Mouse (Mus musculus): ENCODE measurements around the gene Gm498.

The Gm498 gene

DNA sequence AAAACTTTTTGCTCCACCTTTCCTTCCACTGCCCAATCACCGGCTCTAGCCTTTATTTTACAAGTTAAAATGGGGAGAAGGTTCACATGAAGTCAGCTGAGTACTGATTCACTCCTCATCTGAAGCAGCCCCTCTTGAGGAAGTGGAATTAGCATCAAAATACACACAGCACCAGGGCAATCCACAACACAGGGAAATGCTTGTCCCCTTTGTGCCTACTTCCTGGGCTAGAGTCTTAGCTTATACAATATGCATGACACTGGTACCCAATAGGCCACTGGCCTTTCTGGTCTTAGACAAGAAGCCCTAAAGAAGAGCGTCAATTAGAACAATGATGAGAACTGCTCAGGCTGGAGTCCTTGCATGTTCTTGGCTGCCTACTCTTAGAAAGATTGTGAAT, 25.7 kb downstream of the Gm498 start:
- DNase-seq (ENCODE audit: low spot score): no peak

DNA sequence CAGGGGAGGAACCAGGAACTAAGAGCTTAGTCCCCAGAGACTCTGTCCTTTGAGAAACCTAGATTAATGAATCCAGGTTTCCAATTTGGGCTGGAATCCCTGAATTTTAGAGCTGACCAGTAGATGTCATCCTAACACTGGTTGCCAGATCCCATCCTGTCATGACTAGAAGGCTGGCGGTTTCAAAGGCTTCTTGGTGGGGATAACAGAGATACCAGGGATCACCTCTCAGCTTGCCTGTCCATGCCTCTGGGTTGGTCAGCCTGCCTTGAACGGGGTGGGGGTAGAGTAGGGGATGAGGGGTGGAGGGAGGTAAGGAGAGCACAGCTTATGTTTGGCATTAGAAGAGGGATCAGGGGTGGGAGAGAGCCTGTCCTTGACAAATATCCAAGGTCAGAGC, 34.0 kb downstream of the Gm498 start:
- DNase-seq (ENCODE audit: low spot score): no peak

DNA sequence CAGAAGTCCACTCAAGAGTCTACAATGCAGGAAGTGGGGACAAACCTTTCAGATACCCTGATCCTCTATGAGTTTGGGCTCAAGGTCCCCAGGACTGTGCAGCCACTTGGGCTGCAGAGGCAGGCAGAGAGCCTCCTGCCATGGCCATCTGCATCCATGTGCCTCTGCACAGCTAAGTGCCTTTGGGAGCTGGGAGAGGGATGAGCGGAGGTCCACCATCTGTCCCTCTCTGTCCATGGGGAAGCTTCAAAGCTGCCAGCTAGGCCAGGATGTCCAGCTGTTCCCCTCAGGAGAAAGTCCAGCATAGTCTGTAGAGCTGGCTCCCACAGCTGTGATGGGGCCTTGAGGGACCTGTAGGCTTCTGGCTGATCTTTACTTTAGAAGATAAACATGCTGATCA, 38.5 kb downstream of the Gm498 start:
- no peak for DNase-seq (ENCODE audit: low spot score)

DNA sequence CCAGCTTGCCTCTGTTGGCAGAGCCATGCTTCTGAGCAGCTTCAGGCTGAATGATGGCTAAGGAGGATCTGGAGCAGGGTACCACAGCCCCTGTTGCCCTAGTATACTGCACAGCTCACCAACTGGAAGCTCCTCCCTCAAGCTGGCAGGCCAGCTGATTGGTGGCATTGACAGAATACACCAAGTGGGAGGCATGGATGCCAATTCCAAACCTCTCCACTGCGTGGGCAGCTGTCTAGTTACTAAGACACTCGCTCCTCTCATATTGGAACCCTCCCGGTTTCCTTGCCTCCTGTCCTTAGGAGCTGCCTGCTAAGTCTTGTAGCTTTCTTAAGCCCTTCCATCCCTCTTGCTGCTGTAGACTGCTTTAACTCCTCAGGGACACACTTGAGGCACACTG, 39.0 kb downstream of the Gm498 start:
- no peak for DNase-seq (ENCODE audit: low spot score)

DNA sequence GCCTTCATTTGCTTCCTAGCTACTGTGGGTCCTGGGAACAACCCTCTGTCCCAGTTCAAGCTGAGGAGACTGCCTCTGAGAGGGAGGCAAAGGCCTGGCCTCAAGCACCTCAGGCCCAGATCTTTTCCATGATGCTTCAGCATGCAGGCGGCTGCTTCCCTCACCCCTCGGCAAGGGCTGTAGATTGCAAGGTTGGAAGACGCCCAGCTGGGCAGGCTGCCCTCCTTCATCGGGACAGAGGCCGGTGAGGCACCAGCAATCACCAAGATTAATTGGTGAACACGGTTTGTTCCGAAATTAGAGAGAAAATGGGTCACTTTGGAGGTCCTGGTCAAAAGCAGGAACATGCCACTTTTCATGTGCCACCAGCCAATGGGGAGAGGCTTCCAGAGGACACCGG, 47.0 kb downstream of the Gm498 start:
- DNase-seq (ENCODE audit: low spot score): no peak

DNA sequence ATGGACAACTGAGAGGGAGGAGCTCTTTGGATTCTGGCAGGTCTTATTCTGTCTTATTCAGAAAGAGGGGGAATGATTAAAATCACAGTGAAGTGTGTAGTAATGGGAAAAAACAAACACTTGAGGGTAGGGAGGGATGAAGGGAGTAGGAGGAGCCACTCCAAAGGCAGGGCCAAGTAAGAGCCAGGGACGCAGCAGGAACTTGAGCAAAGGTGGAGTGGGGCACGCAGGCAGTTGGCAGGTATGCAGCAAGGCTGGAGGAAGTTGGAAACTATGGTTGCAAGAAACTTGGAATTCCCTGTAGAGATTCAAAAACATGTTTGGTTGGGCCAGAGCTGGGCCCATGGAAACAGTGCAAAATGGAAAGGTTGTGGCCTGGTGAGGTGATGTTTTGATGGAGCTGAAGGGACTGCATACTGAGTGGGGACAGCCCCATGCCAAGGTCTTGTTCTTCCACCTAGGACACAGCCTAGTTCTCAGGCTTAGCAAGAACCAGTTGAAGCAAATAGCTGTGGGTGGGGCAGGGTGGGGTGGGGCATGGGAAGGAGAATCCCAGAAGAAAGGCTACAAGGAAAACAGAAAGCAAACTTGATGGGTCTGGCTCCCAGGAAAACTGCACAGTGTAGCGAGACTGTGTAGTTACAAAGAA, 52.5 kb downstream of the Gm498 start:
- no peak for DNase-seq (ENCODE audit: low spot score)

DNA sequence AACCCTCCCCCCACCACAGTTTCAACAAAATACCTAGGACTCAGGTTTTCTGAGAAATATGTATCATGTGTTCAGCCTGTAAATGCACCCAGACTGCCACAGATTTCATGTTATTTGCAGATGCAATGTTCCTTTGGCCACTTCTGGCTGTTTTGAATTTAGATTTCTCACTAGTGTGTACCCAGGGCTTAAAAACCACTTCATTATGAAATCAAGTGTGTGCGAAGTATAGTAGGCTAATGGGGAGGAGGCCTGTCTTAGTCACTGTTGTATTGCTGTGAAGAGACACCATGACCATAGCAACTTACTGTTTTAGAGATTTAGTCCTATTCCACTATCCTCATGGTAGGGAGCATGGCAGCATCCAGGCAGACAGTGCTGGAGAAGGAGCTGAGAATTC, 63.3 kb downstream of the Gm498 start:
- DNase-seq (ENCODE audit: low spot score): no peak

DNA sequence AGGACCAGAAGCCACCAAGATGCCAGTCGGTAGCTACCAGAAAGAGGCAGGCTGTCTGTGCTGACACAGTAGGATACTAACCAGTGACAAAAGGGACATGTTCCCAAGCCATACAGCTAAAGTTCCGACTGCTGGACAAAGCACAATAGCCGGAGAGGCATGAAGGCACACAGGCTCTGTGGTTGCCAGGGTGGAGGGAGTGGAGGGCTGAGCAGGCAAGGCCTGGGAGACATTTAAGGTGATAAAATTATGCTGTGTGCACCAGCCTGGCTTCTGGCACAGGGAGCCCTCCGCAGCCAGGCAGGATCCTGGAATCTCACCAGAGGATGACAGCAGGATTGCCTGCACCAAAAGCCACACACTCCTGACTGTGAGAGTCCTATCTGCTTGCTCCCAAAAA, 72.0 kb downstream of the Gm498 start:
- no peak for DNase-seq (ENCODE audit: low spot score)

DNA sequence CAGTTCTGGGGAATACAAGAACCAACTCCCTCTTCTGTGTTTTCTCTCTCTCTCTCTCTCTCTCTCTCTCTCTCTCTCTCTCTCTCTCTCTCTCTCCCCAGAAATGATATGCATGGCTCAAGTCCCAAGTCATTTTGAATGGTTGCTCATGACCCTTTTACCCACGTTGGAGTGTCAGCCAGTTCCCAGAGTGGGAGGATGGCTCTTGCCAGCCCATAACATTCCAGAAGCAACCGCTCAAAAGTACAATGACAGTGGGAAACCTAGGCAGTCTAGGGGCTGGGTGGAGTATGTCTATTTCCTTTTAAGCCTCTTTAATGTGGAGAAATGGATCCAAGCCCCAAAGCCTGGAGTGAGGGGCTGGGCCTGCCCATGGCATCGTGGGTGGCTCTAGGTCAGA, 72.8 kb downstream of the Gm498 start:
- no peak for DNase-seq (ENCODE audit: low spot score)

DNA sequence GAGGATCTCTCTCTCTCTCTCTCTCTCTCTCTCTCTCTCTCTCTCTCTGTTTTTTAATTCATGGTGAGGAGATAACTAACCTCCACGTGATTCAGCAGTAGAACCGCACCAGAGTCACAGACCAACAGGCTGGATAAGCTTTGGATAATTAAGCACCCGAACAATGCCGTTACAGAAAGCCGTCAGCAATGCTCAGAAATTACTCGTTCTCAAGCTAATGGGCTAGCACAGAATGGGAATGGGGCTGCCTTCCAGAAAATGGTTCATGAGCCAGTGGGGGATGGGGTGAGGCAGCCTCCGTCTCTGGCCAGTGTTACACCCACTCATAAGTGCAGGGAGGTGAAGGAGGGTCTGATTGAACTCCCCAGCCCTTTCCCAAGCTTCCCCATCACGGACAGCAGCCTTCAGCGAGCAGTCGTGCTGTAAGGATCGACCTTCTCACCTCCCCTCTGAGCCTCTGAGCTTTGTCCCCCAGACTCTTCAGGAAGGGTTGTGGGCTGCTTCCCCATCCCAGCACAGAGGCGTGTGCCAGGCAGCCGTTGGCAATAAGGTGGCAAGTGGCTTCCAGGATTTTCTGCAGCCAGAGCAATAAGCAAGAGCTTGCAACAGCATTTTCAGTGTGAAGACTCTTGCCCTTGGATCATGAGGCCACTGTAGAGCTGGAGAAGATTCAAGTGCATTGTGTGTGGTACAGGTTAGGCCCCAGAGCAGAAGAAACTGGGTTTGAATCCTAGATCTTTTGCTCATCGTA, 76.5 kb downstream of the Gm498 start:
- no peak for DNase-seq (ENCODE audit: low spot score)

DNA sequence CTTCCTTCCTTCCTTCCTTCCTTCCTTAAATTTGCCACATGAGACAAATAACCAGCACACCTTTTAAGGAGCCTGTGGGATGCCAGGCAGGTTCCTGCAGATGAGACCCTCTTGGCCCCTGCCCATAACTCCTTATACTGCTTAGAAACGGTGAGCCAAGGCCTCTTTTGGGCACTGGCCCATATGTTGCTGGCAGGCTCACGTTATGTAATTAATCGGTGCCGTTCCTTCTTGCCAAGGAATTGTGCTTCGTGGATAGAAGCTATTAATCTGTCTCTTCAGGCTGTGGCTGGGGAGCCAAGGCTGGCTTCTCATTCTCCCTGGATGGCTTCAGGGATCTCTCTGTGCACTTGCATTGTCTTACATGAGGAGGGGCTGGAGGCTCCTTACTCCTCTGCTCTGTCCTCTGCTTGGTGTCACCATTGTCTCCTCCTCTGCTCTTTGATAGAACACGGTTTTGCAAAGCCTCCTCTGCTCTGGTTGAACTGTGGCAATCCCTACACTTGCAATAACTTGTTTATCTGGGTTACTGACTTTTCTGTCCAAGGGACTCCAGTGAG, 77.9 kb downstream of the Gm498 start:
- no peak for DNase-seq (ENCODE audit: low spot score)
